Mouse (Mus musculus) spleen, adult 2 months (tissue): ENCODE measurements around the gene Asf1b.

Experiments
- CTCF ChIP-seq: fragments of 200-500 bp; IDR thresholded peaks from 2 replicates; pipeline ENCODE4 v1.5.1; 2011; ENCODE audit warnings: mild to moderate bottlenecking, inconsistent platforms; ENCODE audit not compliant: insufficient read depth, insufficient read length, insufficient replicate concordance; ENCODE audit errors: extremely low read depth
- POLR2A ChIP-seq: fragments of 200-500 bp; IDR thresholded peaks from 2 replicates; pipeline ENCODE4 v1.6.1; 2011; ENCODE audit warnings: low read depth, low read length, inconsistent platforms

GRCm38 (mm10) chr8:83941066-83941677, 14.1 kb upstream of the Asf1b start:
- TF ChIP-seq POLR2A (no peak), CTCF (no peak)
